Mouse (Mus musculus): ENCODE measurements around the gene Utp15. TPM values are rescaled to one million over a fixed set of nuclear protein-coding genes. Genes with fewer than 3 reads are reported as not detected.
A peak's percentile ranks its signal among the peaks of the same experiment; 100 is the strongest.

The Utp15 gene
- polyA plus RNA-seq, 1 experiment from 2014 or later: 35.1 TPM

DNA sequence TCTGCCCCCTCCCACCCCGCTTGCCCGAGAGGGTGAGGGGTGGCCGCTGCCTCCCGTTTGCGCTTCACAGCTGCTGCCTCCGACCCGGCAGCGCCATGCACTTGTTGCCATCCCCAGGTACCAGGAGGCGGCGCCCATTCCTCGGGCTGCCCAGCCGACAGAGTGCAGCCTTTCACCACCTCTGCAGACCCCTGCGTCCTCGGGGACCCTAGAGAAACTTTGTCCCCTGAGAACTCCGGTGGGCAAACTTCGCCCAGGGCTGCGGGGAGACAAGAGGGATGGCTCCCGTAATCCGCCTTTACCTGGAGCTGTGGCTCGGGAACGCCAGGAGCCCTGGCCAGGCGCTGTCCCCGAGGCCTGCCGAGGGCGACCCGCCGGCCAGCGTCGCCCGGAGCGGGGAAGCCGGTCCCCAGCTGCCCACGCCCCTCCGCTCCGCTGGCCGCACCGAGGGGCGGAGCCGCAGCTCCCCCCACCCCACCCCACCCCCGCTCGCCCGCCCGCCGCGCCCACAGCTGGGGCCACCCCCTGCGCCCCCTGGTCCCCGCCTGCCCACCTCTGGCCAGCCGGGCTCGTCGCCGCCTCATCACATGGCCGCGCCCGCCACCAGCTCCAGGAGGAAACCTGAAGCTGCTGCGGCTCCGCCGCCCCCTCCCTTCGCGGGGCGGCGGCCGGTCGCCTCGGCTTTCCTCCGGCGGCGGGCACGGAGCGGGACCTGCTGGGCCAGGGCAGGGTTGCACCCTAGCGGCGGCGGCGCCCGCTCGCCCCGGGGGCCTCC is 56.9 kb downstream of the Utp15 start, which contains the start of gene Arhgef28:
Gene Arhgef28 (minus strand): TSS at position 669 of the 775 bp plus-strand sequence.
- ATAC-seq (ENCODE audit: low FRiP score, low TSS enrichment) (peak; percentile 83), DNase-seq (peak; percentile 81)
- no peaks in the 10 kb centered on the region for H3K36me3 ChIP-seq (ENCODE audit: control insufficient read depth, insufficient read depth, low read length)
- H3K9me3 ChIP-seq (ENCODE audit: control insufficient read depth, low read length): no peaks in the 10 kb centered on the region
- 0 out of 2 replicates have a peak, but pooled peaks cover 9% of the 10 kb centered on the region for H3K4me1 ChIP-seq (ENCODE audit: control insufficient read depth, insufficient read depth, low read length)
- H3K9ac ChIP-seq (replicated peaks; ENCODE audit: low read length): peak within 1 kb of the TSS; percentile 76
- peak within 1 kb of the TSS; percentile 49; the same call in 1 of the 2 replicates for H3K27ac ChIP-seq (replicated peaks; ENCODE audit: low read depth, low read length)
- under 1% methylated on average over 65 of the region's 76 CpGs for WGBS
- no peaks in the 10 kb centered on the region for H3K27me3 ChIP-seq (ENCODE audit: control insufficient read depth, insufficient read depth, low read length)
- H3K4me3 ChIP-seq (replicated peaks; ENCODE audit: low read depth, low read length): peak within 1 kb of the TSS; percentile 63
- peak within 1 kb of the TSS; percentile 98 for H3K4me2 ChIP-seq (ENCODE audit: low read length)

GRCm38 (mm10) chr13:98205111-98205510 is 57.7 kb downstream of the Utp15 start:
- Histone ChIP-seq H3K9ac (replicated peaks; ENCODE audit: low read length) (no peak overlapping the region), H3K4me3 (replicated peaks; ENCODE audit: low read depth, low read length) (peak overlapping the region; percentile 63), H3K4me1 (ENCODE audit: control insufficient read depth, insufficient read depth, low read length) (0 out of 2 replicates have a peak, but pooled peaks cover 9% of the 10 kb centered on the region), H3K9me3 (ENCODE audit: control insufficient read depth, low read length) (no peaks in the 10 kb centered on the region), H3K27me3 (ENCODE audit: control insufficient read depth, insufficient read depth, low read length) (no peaks in the 10 kb centered on the region), H3K36me3 (ENCODE audit: control insufficient read depth, insufficient read depth, low read length) (no peaks in the 10 kb centered on the region), H3K27ac (replicated peaks; ENCODE audit: low read depth, low read length) (no peak overlapping the region), H3K4me2 (ENCODE audit: low read length) (peak overlapping the region; percentile 98)
- DNase-seq (peak; percentile 15), ATAC-seq (ENCODE audit: low FRiP score, low TSS enrichment) (no peak)
- 25% methylated on average over 8 of the region's 8 CpGs for WGBS

- Histone ChIP-seq H3K4me3 (replicated peaks; ENCODE audit: low read depth, low read length) (no peak overlapping the region), H3K27me3 (ENCODE audit: control insufficient read depth, insufficient read depth, low read length) (no peaks in the 10 kb centered on the region), H3K27ac (replicated peaks; ENCODE audit: low read depth, low read length) (no peak overlapping the region), H3K9ac (replicated peaks; ENCODE audit: low read length) (no peak overlapping the region), H3K4me1 (ENCODE audit: control insufficient read depth, insufficient read depth, low read length) (0 out of 2 replicates have a peak, but pooled peaks cover 9% of the 10 kb centered on the region), H3K4me2 (ENCODE audit: low read length) (no peak overlapping the region), H3K36me3 (ENCODE audit: control insufficient read depth, insufficient read depth, low read length) (no peaks in the 10 kb centered on the region), H3K9me3 (ENCODE audit: control insufficient read depth, low read length) (no peaks in the 10 kb centered on the region)
- DNase-seq: no peak
- ATAC-seq (ENCODE audit: low FRiP score, low TSS enrichment): no peak
- WGBS: 92% methylated on average over 8 of the region's 8 CpGs
These were observed 58.5 kb downstream of the Utp15 start for GRCm38 (mm10) chr13:98204371-98204770.

DNA sequence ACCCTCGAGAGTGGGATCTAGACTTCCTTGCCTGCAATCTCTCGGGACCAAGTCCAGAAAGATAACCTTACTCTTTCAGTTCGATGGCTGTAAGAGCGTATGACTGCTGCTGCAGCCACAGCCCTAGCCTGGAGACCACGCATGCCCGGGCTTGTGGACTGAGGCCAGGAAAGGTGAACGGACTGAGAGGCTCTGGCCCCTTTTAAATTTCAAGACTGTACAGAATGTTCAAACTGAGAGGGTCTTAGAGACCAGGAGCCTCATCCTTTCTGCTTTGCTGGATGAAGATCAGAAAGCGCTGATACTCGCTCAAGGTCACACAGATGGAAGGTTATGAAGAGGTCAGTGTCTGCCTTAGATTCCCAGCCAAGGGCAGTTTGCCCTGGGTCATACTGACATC is 61.4 kb downstream of the Utp15 start:
- Histone ChIP-seq H3K36me3 (ENCODE audit: control insufficient read depth, insufficient read depth, low read length) (no peaks in the 10 kb centered on the region), H3K27ac (replicated peaks; ENCODE audit: low read depth, low read length) (no peak overlapping the region), H3K9me3 (ENCODE audit: control insufficient read depth, low read length) (no peaks in the 10 kb centered on the region), H3K27me3 (ENCODE audit: control insufficient read depth, insufficient read depth, low read length) (no peaks in the 10 kb centered on the region), H3K4me3 (replicated peaks; ENCODE audit: low read depth, low read length) (no peak overlapping the region), H3K9ac (replicated peaks; ENCODE audit: low read length) (no peak overlapping the region), H3K4me1 (ENCODE audit: control insufficient read depth, insufficient read depth, low read length) (0 out of 2 replicates have a peak, but pooled peaks cover 6% of the 10 kb centered on the region), H3K4me2 (ENCODE audit: low read length) (no peak overlapping the region)
- no peak for DNase-seq
- no peak for ATAC-seq (ENCODE audit: low FRiP score, low TSS enrichment)
- WGBS: 54% methylated on average over 9 of the region's 9 CpGs

Other genes with a start within 250 kb of the Utp15 start
- gene Arhgef28, start 56.6 kb downstream of the Utp15 start, polyA plus RNA-seq (2014; fragmentation: Nextera tagmentation; extraction: Ambion mirVana): 21.1 and 22.0 TPM in 2 replicates
- gene Ankra2, start within 50 bp of the Utp15 start, polyA plus RNA-seq (2014; fragmentation: Nextera tagmentation; extraction: Ambion mirVana): 97.6 and 110 TPM in 2 replicates
- gene Gm21976, start 16.8 kb upstream of the Utp15 start, polyA plus RNA-seq (2014; fragmentation: Nextera tagmentation; extraction: Ambion mirVana): not detected in 2 replicates
- 568 and 574 TPM in 2 replicates for gene Btf3, start 54.0 kb upstream of the Utp15 start, polyA plus RNA-seq (2014; fragmentation: Nextera tagmentation; extraction: Ambion mirVana)
- 0.12 and 0.54 TPM in 2 replicates for gene Foxd1, start 91.2 kb upstream of the Utp15 start, polyA plus RNA-seq (2014; fragmentation: Nextera tagmentation; extraction: Ambion mirVana)
- 0.67 and 0.70 TPM in 2 replicates for gene Gm10320, start 229.0 kb upstream of the Utp15 start, polyA plus RNA-seq (2014; fragmentation: Nextera tagmentation; extraction: Ambion mirVana)

Measured in midbrain, embryonic 14.5 days (tissue).